Mouse (Mus musculus) midbrain, embryonic 12.5 days (tissue): ENCODE measurements around the gene Prpf38a. TPM values are rescaled to one million over a fixed set of nuclear protein-coding genes. Genes with fewer than 3 reads are reported as not detected.

Source experiments
- ATAC-seq: fragments of 200-750 bp; cut with Nextera tagmentation; 2 replicates; pipeline ENCODE4 v1.8.0; 2017; ENCODE audit warnings: low read depth, moderate TSS enrichment, moderate library complexity; ENCODE audit not compliant: low FRiP score
- H3K27ac ChIP-seq: fragments of 300-500 bp; sonication (generic); replicated peaks from 2 replicates; pipeline ENCODE4 v1.5.1; 2016; ENCODE audit warnings: mild to moderate bottlenecking
- H3K27me3 ChIP-seq: fragments of 300-500 bp; sonication (generic); 2 replicates; pipeline ENCODE4 v1.6.1; 2016; ENCODE audit warnings: mild to moderate bottlenecking
- H3K36me3 ChIP-seq: fragments of 300-500 bp; sonication (generic); 2 replicates; pipeline ENCODE4 v1.6.1; 2016
- H3K4me1 ChIP-seq: fragments of 300-500 bp; sonication (generic); 2 replicates; pipeline ENCODE4 v1.6.1; 2016
- H3K4me2 ChIP-seq: fragments of 300-500 bp; sonication (generic); replicated peaks from 2 replicates; pipeline ENCODE4 v1.6.1; 2016; ENCODE audit warnings: mild to moderate bottlenecking, moderate library complexity
- H3K4me3 ChIP-seq: fragments of 300-500 bp; sonication (generic); 2 replicates; pipeline ENCODE4 v1.5.1; 2016; ENCODE audit warnings: mild to moderate bottlenecking
- H3K9ac ChIP-seq: fragments of 300-500 bp; sonication (generic); replicated peaks from 2 replicates; pipeline ENCODE4 v1.6.1; 2016; ENCODE audit warnings: mild to moderate bottlenecking, moderate library complexity
- H3K9me3 ChIP-seq: fragments of 300-500 bp; sonication (generic); 2 replicates; pipeline ENCODE4 v1.6.1; 2016; ENCODE audit warnings: mild to moderate bottlenecking
- WGBS: fragments of 180-500 bp; shearing (Covaris S2); methylation state at CpG from one replicate; pipeline ENCODE4 v1.1.7; 2016; 5-methylcytosine and 5-hydroxymethylcytosine counted together
- polyA plus RNA-seq: library from polyadenylated mRNA; unstranded; fragments of >200 nt; fragmentation: Nextera tagmentation; extraction: Ambion mirVana; gene quantifications from 2 replicates; pipeline ENCODE4 v1.2.1, GENCODE M21; 2016

The Prpf38a gene
- polyA plus RNA-seq: 96.0 and 107 TPM in 2 replicates

- Histone ChIP-seq H3K27me3 (no peaks in the 10 kb centered on the region), H3K4me2 (peak within 1 kb of the TSS; percentile 95), H3K27ac (peak within 1 kb of the TSS; percentile 65; the same call in 1 of the 2 replicates), H3K9me3 (no peaks in the 10 kb centered on the region), H3K36me3 (peaks cover 12% of the 10 kb centered on the region), H3K4me3 (peak within 1 kb of the TSS; percentile 77), H3K4me1 (peaks cover 25% of the 10 kb centered on the region), H3K9ac (peak within 1 kb of the TSS; percentile 74)
- peak; percentile 99 for ATAC-seq
- whole genome bisulfite sequencing: under 1% methylated on average over 64 of the region's 64 CpGs
Observed at GRCm38 (mm10) chr4:108578840-108579742, at the start of gene Prpf38a, which contains the start of gene Orc1. TSS of gene Prpf38a (minus strand) at chr4:108579336. TSS of gene Orc1 (plus strand) at chr4:108579423.

GRCm38 (mm10) chr4:108627066-108627465, 47.9 kb upstream of the Prpf38a start:
- Histone ChIP-seq H3K36me3 (peaks cover 75% of the 10 kb centered on the region), H3K27me3 (no peaks in the 10 kb centered on the region), H3K9me3 (no peaks in the 10 kb centered on the region), H3K9ac (no peak overlapping the region), H3K4me3 (no peak overlapping the region), H3K27ac (no peak overlapping the region), H3K4me1 (no peaks in the 10 kb centered on the region), H3K4me2 (no peak overlapping the region)
- WGBS: 91% methylated on average over 5 of the region's 5 CpGs
- no peak for ATAC-seq

GRCm38 (mm10) chr4:108621504-108621903, 42.4 kb upstream of the Prpf38a start:
- H3K36me3 ChIP-seq: peaks cover 23% of the 10 kb centered on the region
- WGBS: 97% methylated on average over 6 of the region's 6 CpGs
- ATAC-seq: no peak
- H3K4me1 ChIP-seq: peaks cover 14% of the 10 kb centered on the region
- no peak overlapping the region for H3K4me3 ChIP-seq
- no peak overlapping the region for H3K9ac ChIP-seq
- no peaks in the 10 kb centered on the region for H3K9me3 ChIP-seq
- no peak overlapping the region for H3K4me2 ChIP-seq
- no peaks in the 10 kb centered on the region for H3K27me3 ChIP-seq
- no peak overlapping the region for H3K27ac ChIP-seq

- Histone ChIP-seq H3K4me3 (peak overlapping the region; percentile 81), H3K9me3 (no peaks in the 10 kb centered on the region), H3K27me3 (no peaks in the 10 kb centered on the region), H3K4me2 (peak overlapping the region; percentile 84), H3K9ac (peak overlapping the region; percentile 89), H3K36me3 (peaks cover 15% of the 10 kb centered on the region), H3K4me1 (peaks cover 14% of the 10 kb centered on the region), H3K27ac (peak overlapping the region; percentile 80)
- 26% methylated on average over 8 of the region's 8 CpGs for WGBS
- no peak; the same call in 1 of the 2 replicates for ATAC-seq
Observed at GRCm38 (mm10) chr4:108620536-108620935, 41.4 kb upstream of the Prpf38a start.

GRCm38 (mm10) chr4:108619587-108620341, 40.6 kb upstream of the Prpf38a start, which contains the start of gene Cc2d1b:
TSS of gene Cc2d1b (plus strand) at chr4:108619940.
- peak; percentile 93 for ATAC-seq
- Histone ChIP-seq H3K4me3 (peak within 1 kb of the TSS; percentile 81), H3K4me1 (peaks cover 14% of the 10 kb centered on the region), H3K9ac (peak within 1 kb of the TSS; percentile 89), H3K4me2 (peak within 1 kb of the TSS; percentile 84), H3K9me3 (no peaks in the 10 kb centered on the region), H3K36me3 (peaks cover 7% of the 10 kb centered on the region; the same call in 1 of the 2 replicates), H3K27me3 (no peaks in the 10 kb centered on the region), H3K27ac (peak within 1 kb of the TSS; percentile 80)
- WGBS: under 1% methylated on average over 80 of the region's 86 CpGs

GRCm38 (mm10) chr4:108619165-108619564, 40.0 kb upstream of the Prpf38a start:
- no peaks in the 10 kb centered on the region for H3K27me3 ChIP-seq

GRCm38 (mm10) chr4:108618586-108618985, 39.5 kb upstream of the Prpf38a start:
- Histone ChIP-seq H3K9ac (peak overlapping the region; percentile 89; the same call in 1 of the 2 replicates), H3K4me2 (peak overlapping the region; percentile 84), H3K4me1 (peaks cover 14% of the 10 kb centered on the region), H3K36me3 (no peaks in the 10 kb centered on the region), H3K4me3 (no peak overlapping the region), H3K27me3 (no peaks in the 10 kb centered on the region), H3K9me3 (no peaks in the 10 kb centered on the region), H3K27ac (no peak overlapping the region)
- no peak for ATAC-seq
- WGBS: 72% methylated on average over 4 of the region's 4 CpGs

More at GRCm38 (mm10) chr4:108619165-108619564, 40.0 kb upstream of the Prpf38a start:
- H3K4me2 ChIP-seq: peak overlapping the region; percentile 84
- peaks cover 14% of the 10 kb centered on the region for H3K4me1 ChIP-seq
- no peaks in the 10 kb centered on the region for H3K9me3 ChIP-seq
- ATAC-seq: peak; percentile 52
- peak overlapping the region; percentile 89 for H3K9ac ChIP-seq
- peak overlapping the region; percentile 80; the same call in 1 of the 2 replicates for H3K27ac ChIP-seq
- H3K4me3 ChIP-seq: peak overlapping the region; percentile 81
- WGBS: 1% methylated on average over 10 of the region's 10 CpGs
- 0 out of 2 replicates have a peak, but pooled peaks cover 2% of the 10 kb centered on the region for H3K36me3 ChIP-seq

- H3K27me3 ChIP-seq: no peaks in the 10 kb centered on the region
- peaks cover 16% of the 10 kb centered on the region for H3K36me3 ChIP-seq
- no peaks in the 10 kb centered on the region for H3K4me1 ChIP-seq
- no peak overlapping the region for H3K4me2 ChIP-seq
- H3K9me3 ChIP-seq: no peaks in the 10 kb centered on the region
- no peak overlapping the region for H3K27ac ChIP-seq
- no peak overlapping the region for H3K9ac ChIP-seq
- no peak overlapping the region for H3K4me3 ChIP-seq
- 86% methylated on average over 5 of the region's 5 CpGs for WGBS
- ATAC-seq: no peak
Observed at GRCm38 (mm10) chr4:108610935-108611334, 31.8 kb upstream of the Prpf38a start.

- Histone ChIP-seq H3K4me1 (no peaks in the 10 kb centered on the region), H3K9ac (no peak overlapping the region), H3K4me3 (no peak overlapping the region), H3K4me2 (no peak overlapping the region), H3K9me3 (no peaks in the 10 kb centered on the region), H3K27me3 (no peaks in the 10 kb centered on the region), H3K27ac (no peak overlapping the region), H3K36me3 (peaks cover 36% of the 10 kb centered on the region)
- ATAC-seq: no peak
- over 99% methylated on average over 3 of the region's 3 CpGs for WGBS
Observed at GRCm38 (mm10) chr4:108608651-108609050, 29.5 kb upstream of the Prpf38a start.

- Histone ChIP-seq H3K4me2 (no peak overlapping the region), H3K4me3 (no peak overlapping the region), H3K9ac (no peak overlapping the region), H3K27me3 (no peaks in the 10 kb centered on the region), H3K9me3 (no peaks in the 10 kb centered on the region), H3K27ac (no peak overlapping the region), H3K36me3 (peaks cover 61% of the 10 kb centered on the region), H3K4me1 (no peaks in the 10 kb centered on the region)
- 97% methylated on average over 7 of the region's 7 CpGs for WGBS
- no peak for ATAC-seq
Observed at GRCm38 (mm10) chr4:108601870-108602269, 22.7 kb upstream of the Prpf38a start.

- no peak for ATAC-seq
- H3K27ac ChIP-seq: no peak overlapping the region
- H3K4me3 ChIP-seq: no peak overlapping the region
- H3K4me2 ChIP-seq: no peak overlapping the region
- 92% methylated on average over 4 of the region's 4 CpGs for WGBS
- H3K4me1 ChIP-seq: no peaks in the 10 kb centered on the region
- H3K9ac ChIP-seq: no peak overlapping the region
- no peaks in the 10 kb centered on the region for H3K27me3 ChIP-seq
- no peaks in the 10 kb centered on the region for H3K9me3 ChIP-seq
- peaks cover 30% of the 10 kb centered on the region for H3K36me3 ChIP-seq
Observed at GRCm38 (mm10) chr4:108598306-108598705, 19.2 kb upstream of the Prpf38a start.
